Mouse (Mus musculus) forebrain, embryonic 10.5 days (tissue): ENCODE measurements at regions not wholly inside any gene's neighbourhood (a gene's known extent, or its start where the extent isn't known, plus 50 kb on each side); places are given as distances from the start of the nearest gene placed in this dataset.

Experiments used
- DNase-seq: peaks from one replicate; pipeline ENCODE4 v3.0.0-alpha.2; 2017; ENCODE audit warnings: low spot score; ENCODE audit errors: extremely low spot score
- H3K27ac ChIP-seq: fragments of 300-500 bp; sonication (generic); 2 replicates; pipeline ENCODE4 v1.5.1; 2016; ENCODE audit warnings: mild to moderate bottlenecking
- H3K27me3 ChIP-seq: fragments of 300-500 bp; sonication (generic); 2 replicates; pipeline ENCODE4 v1.6.1; 2016; ENCODE audit warnings: mild to moderate bottlenecking; ENCODE audit not compliant: poor library complexity, severe bottlenecking
- H3K36me3 ChIP-seq: fragments of 300-500 bp; sonication (generic); replicated peaks from 2 replicates; pipeline ENCODE4 v1.6.1; 2016; ENCODE audit warnings: mild to moderate bottlenecking, moderate library complexity
- H3K4me1 ChIP-seq: fragments of 300-500 bp; sonication (generic); 2 replicates; pipeline ENCODE4 v1.6.1; 2016
- H3K4me3 ChIP-seq: fragments of 300-500 bp; sonication (generic); 2 replicates; pipeline ENCODE4 v1.5.1; 2016; ENCODE audit warnings: mild to moderate bottlenecking, moderate library complexity
- H3K9me3 ChIP-seq: fragments of 300-500 bp; sonication (generic); 2 replicates; pipeline ENCODE4 v1.6.1; 2016; ENCODE audit warnings: mild to moderate bottlenecking, moderate library complexity
- WGBS: fragments of 180-500 bp; shearing (Covaris S2); methylation state at CpG from one replicate; pipeline ENCODE4 v1.1.7; 2016; 5-methylcytosine and 5-hydroxymethylcytosine counted together

DNA sequence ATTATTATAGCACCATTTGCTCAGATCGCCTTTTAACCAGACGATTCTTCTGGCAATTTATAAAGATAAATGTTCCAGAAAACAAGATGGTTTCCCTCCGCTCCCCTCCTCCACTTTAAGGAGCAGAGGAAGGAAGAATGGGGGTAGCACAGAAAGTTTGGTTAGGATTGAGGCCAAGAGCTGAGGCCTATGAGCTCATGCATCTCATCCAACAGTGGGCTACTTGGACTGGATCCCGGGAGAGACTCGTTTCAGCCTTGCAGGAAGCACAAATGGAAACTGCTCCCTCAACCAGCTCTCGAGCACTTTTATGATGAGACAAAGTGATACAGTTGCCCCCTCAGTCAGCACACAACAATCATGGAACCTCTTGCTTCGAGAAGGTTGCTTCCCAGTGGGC is 97.9 kb upstream of the Irx3 start:
- no peaks in the 10 kb centered on the region for H3K4me1 ChIP-seq
- no peak overlapping the region for H3K4me3 ChIP-seq

DNA sequence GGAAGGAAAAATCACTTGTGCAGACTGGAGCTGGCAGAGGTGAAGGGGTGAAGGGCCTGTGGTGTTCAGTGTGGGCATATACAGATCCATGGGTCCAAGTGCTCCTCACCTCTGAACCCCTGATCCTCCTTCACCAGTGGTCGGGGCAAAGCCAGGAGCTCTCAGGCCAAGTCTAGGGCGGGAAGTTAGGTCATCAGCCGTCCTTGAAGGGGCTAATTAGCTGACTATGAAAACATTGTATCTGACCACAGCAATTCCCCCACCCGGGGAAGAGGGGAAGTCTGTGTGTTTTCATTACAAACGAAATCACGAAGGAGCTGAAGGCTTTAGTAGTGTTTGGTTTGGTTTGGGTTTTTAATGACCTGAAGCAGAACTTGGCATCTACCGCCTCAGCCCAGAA is 95.5 kb upstream of the Irx3 start:
- Histone ChIP-seq H3K4me3 (no peak overlapping the region), H3K27me3 (peaks cover 64% of the 10 kb centered on the region), H3K36me3 (no peaks in the 10 kb centered on the region), H3K27ac (no peak overlapping the region), H3K9me3 (no peaks in the 10 kb centered on the region), H3K4me1 (peaks cover 6% of the 10 kb centered on the region)
- no peak for DNase-seq
- whole genome bisulfite sequencing = 69% methylated on average over 7 of the region's 7 CpGs

More for the DNA sequence above, 97.9 kb upstream of the Irx3 start:
- Histone ChIP-seq H3K27ac (no peak overlapping the region), H3K36me3 (no peaks in the 10 kb centered on the region), H3K27me3 (peaks cover 49% of the 10 kb centered on the region), H3K9me3 (no peaks in the 10 kb centered on the region)
- WGBS = 89% methylated on average over 7 of the region's 7 CpGs
- DNase-seq = no peak

DNA sequence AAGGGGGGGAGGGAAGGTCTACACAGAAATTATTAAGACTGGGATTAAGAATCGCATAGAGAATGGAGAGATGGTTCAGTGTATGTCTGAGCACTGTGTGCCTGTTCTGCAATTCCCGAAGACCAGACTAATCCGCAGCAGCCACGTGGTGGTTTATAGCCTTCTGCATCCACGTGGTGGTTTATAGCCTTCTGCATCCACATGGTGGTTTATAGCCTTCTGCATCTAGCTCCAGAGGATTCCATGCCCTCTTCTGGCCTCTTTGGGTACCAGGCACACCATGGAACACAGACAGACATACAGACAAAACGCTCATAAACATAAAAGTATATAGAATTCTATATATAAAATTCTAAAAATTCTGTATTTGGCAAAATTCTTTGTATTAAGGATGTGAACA is 94.1 kb upstream of the Irx3 start:
- no peak overlapping the region for H3K27ac ChIP-seq
- no peaks in the 10 kb centered on the region for H3K9me3 ChIP-seq
- DNase-seq = no peak
- H3K4me3 ChIP-seq = no peak overlapping the region
- peaks cover 12% of the 10 kb centered on the region for H3K4me1 ChIP-seq
- 81% methylated on average over 6 of the region's 6 CpGs for WGBS
- peaks cover 71% of the 10 kb centered on the region for H3K27me3 ChIP-seq
- no peaks in the 10 kb centered on the region for H3K36me3 ChIP-seq

DNA sequence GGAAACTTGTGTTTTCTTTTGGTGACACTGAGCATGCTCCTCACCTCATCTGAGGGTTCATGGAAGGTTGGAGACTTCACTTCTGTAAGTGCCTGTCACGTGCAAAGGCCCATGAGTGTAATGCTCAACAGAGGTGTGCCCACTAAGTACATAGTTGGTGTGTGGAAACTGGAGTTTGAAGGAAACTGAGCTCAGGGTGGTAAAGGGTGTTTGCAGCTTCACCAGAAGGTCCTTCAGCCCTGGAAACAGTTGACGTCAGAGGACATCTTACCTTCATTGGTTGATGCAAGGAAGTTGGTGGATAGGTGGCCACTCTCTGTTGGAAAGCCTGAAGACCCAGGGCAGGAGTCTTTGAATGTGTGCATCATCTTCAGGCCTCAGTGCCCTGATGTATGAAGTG is 83.0 kb upstream of the Irx3 start:
- peaks cover 70% of the 10 kb centered on the region for H3K27me3 ChIP-seq
- WGBS = 88% methylated on average over 2 of the region's 2 CpGs
- DNase-seq = no peak

DNA sequence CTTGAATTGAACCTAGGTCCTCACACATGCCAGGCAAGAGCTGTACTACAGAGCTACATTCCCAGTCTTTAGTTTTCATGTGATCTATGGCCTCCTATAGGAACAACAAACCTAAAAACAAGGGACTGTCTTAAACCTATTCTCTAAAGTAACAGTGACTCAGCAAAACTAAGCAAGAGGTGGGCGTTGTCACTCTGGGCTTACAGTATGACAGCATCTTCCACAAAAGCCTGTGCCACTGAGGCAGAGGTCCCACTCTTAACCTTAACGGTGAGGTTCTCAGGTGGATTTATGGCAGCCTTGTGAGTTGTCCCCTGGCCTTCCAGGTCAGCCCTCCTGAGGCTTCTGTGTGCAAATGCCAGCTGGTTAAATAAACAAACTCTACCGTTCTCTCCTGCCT is 82.5 kb upstream of the Irx3 start:
- whole genome bisulfite sequencing = 82% methylated on average over 3 of the region's 3 CpGs
- H3K27me3 ChIP-seq = peaks cover 70% of the 10 kb centered on the region
- H3K4me3 ChIP-seq = no peak overlapping the region
- H3K27ac ChIP-seq = no peak overlapping the region
- peaks cover 11% of the 10 kb centered on the region; the same call in 1 of the 2 replicates for H3K4me1 ChIP-seq
- no peaks in the 10 kb centered on the region for H3K9me3 ChIP-seq
- H3K36me3 ChIP-seq = no peaks in the 10 kb centered on the region
- no peak for DNase-seq

More for the DNA sequence above, 83.0 kb upstream of the Irx3 start:
- Histone ChIP-seq H3K27ac (no peak overlapping the region), H3K9me3 (no peaks in the 10 kb centered on the region), H3K4me1 (peaks cover 11% of the 10 kb centered on the region; the same call in 1 of the 2 replicates), H3K36me3 (no peaks in the 10 kb centered on the region), H3K4me3 (no peak overlapping the region)

DNA sequence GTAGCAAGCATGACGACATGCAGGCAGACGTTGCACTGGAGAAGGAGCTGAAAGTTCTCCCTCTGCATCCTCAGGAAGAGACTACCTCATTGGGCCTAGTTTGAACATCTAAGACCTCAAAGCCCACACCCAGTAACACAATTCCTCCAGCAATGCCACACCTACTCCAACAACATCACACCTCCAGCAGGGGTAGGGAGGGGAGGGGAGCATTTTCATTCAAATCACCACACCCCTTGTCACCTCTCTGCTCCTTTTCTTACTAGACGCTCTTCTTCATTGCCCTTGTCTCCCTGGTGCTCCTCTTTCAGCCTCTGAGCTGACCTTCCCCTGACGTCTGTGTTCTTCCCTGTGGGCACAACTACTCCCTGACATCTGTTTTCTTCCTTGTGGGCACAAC is 81.1 kb upstream of the Irx3 start:
- Histone ChIP-seq H3K27ac (no peak overlapping the region), H3K36me3 (no peaks in the 10 kb centered on the region), H3K9me3 (no peaks in the 10 kb centered on the region), H3K27me3 (peaks cover 71% of the 10 kb centered on the region), H3K4me1 (peaks cover 11% of the 10 kb centered on the region; the same call in 1 of the 2 replicates), H3K4me3 (no peak overlapping the region)
- WGBS = 78% methylated on average over 4 of the region's 4 CpGs
- no peak for DNase-seq

DNA sequence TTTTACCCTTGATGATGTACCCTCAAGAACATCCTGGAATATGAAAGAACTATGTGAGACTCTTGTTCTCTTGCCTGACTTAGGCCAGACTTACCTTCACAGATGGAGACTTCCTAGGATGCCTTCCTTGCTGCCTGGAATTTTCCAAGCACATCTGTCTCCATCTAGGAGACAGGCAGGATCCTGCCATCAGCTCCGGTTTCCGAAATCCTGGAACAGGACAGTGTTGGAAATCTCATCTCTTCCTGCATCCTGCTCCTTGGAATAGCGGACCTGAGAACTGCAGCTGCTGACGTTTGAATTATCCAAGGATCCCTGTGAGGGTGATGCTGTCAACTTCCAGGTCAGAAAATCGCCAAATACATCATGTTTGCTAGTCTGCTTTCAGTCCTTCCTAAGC is 77.0 kb upstream of the Irx3 start:
- no peaks in the 10 kb centered on the region for H3K36me3 ChIP-seq
- no peak overlapping the region for H3K27ac ChIP-seq
- WGBS = 93% methylated on average over 5 of the region's 5 CpGs
- peaks cover 33% of the 10 kb centered on the region for H3K4me1 ChIP-seq
- H3K4me3 ChIP-seq = no peak overlapping the region
- no peak for DNase-seq
- peaks cover 98% of the 10 kb centered on the region for H3K27me3 ChIP-seq
- H3K9me3 ChIP-seq = no peaks in the 10 kb centered on the region

DNA sequence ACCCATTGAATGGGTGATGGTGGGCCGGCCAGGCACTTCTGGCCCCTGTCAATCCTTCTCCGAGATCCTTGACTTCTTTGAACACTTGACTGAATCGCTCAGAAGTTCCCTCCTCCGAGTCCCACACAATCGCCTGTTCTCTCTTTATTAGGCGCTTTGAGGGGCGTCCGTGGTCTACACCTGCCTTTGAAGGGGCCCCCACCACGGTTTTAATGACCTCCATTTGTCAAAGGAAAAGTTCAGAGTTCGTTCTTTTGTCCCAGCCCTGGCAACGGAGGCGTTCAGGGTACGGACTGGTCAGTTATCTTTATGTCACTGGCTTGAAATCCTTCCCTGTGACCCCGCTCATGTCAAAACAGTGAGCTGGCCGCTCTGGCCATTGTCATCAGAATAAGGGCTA is 74.3 kb upstream of the Irx3 start:
- peaks cover 98% of the 10 kb centered on the region for H3K27me3 ChIP-seq
- 29% methylated on average over 15 of the region's 15 CpGs for WGBS
- peak; percentile 39 for DNase-seq
- H3K4me1 ChIP-seq = peaks cover 36% of the 10 kb centered on the region
- no peak overlapping the region for H3K4me3 ChIP-seq
- H3K9me3 ChIP-seq = no peaks in the 10 kb centered on the region
- H3K36me3 ChIP-seq = no peaks in the 10 kb centered on the region
- H3K27ac ChIP-seq = no peak overlapping the region

DNA sequence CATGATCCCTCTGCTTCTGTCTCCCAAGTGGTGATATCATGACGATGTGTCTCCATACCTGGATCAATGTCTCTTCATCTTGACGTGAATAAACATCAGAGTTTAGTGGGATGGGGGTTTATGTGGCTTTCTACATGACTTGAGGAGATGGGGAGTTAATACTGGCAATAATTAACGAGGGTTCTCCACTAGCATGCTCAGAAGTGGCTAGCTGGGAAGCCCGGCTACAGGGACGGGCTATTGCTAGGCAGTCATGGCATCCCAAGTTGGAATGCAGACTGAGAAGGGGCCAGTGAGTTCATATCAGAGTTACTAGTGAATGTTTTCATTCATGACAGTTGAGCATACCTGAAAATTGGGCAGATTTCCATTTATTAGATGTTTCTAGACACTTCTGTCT is 71.4 kb upstream of the Irx3 start:
- Histone ChIP-seq H3K36me3 (no peaks in the 10 kb centered on the region), H3K4me1 (peaks cover 36% of the 10 kb centered on the region), H3K9me3 (no peaks in the 10 kb centered on the region), H3K4me3 (no peak overlapping the region), H3K27me3 (peaks cover 98% of the 10 kb centered on the region), H3K27ac (no peak overlapping the region)
- 72% methylated on average over 5 of the region's 5 CpGs for WGBS
- DNase-seq = no peak

DNA sequence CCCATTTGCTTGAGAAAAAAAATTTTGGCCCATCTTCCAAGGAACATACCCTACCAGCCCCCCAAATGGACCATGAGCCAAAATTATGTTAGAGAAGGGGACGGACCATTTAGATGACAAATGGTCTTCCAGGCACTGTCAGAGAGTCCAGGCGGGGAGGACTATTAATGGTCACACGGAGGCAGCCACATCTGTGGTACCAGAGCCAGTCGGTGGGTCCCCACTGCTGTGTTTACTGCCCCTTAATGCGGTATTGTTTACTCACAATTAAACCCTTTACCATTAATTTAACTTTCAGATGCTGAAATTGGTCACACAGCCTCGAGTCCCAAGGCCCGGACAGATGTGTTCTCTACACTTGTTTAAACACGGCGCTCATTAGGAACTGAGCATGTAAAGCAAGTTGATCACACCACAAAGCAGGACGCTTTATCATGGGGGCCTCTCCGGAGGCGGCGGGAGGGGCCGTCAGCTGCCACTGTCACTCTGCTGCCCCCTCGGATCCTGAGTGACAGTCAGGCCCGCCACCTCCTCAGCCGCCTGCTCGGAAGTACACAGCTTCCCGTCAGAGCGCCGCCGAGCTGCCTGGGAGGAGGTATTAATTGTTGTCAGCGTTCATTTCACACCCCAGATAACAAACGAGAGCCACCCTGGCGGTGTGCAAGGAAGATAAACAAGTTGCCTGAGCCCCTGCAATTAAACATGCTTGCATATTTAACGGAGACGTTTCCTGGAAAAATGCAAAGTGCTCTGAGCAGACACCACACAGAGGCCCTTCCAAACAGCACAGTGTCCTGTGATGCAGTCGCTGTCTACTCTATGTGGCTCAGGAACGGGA is 70.6 kb upstream of the Irx3 start:
- 33% methylated on average over 29 of the region's 29 CpGs for WGBS
- peaks cover 39% of the 10 kb centered on the region for H3K4me1 ChIP-seq
- peaks cover 98% of the 10 kb centered on the region for H3K27me3 ChIP-seq
- peak overlapping the region; percentile 26; the same call in 1 of the 2 replicates for H3K4me3 ChIP-seq
- no peaks in the 10 kb centered on the region for H3K36me3 ChIP-seq
- DNase-seq = peak; percentile 30
- no peak overlapping the region for H3K27ac ChIP-seq
- no peaks in the 10 kb centered on the region for H3K9me3 ChIP-seq

DNA sequence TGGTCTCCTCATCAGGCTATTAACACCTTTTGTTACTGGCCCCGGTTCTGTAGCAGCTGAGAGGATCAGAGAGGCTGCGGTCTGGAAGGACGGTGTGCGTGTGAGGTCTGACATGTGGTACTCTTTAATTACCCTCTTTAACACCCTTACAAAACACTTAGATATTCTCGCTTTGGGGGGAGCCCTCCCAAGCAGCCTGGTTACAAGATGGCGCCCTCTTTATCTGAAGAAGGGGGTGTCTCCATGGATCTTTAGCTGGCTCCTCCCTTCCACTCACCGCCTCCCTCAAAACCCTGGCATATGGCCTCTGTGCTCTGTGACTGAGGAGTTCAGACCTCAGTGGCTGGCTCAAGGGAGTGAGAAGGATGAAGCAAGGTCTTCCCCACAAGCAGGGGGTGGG is 65.2 kb upstream of the Irx3 start:
- WGBS = 36% methylated on average over 7 of the region's 7 CpGs
- Histone ChIP-seq H3K4me3 (no peak overlapping the region), H3K27ac (no peak overlapping the region), H3K36me3 (no peaks in the 10 kb centered on the region), H3K27me3 (peaks cover 100% of the 10 kb centered on the region), H3K4me1 (peaks cover 30% of the 10 kb centered on the region), H3K9me3 (no peaks in the 10 kb centered on the region)
- DNase-seq = no peak

DNA sequence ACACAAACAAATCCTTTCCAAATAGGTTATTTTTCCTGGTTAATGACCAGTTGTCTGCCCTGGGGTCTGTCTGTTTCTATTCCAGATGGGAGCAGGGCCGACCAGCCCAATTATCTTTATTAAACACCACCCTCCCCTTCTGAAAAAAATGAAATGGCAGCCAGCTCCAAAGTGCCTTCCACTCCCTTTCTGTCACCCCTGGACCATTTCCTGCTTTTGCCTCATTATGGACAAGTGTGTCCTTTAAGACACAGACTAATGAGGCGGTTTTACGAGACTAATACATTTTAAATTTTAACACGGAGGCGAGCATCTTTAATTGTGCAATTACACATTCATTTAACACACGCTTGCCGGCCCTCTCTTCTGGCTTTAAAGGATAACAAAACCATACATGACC is 64.2 kb upstream of the Irx3 start:
- WGBS = 71% methylated on average over 7 of the region's 7 CpGs
- Histone ChIP-seq H3K36me3 (no peaks in the 10 kb centered on the region), H3K4me3 (no peak overlapping the region), H3K27me3 (peaks cover 100% of the 10 kb centered on the region), H3K9me3 (no peaks in the 10 kb centered on the region), H3K27ac (no peak overlapping the region), H3K4me1 (peaks cover 30% of the 10 kb centered on the region)
- DNase-seq = no peak

DNA sequence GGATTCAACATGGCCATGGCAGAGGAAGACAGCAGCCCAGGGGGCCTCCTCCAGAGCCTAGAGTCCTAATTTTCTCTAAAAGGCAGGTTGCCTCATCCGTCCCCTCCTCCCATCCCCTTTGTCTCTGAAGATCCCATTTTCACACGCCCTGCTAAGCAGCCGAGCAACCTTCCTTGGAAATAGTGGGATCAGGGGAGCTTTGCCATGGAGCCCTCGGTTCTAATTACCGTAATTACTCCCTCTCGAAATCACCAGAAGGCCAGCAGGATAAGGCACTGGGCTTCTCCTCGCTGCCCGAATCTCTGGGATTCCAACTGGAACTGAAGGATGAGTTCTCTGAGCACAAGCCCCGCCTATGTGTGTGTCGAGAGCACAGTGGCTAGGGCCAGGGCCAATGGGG is 63.5 kb upstream of the Irx3 start:
- H3K9me3 ChIP-seq = no peaks in the 10 kb centered on the region
- H3K27me3 ChIP-seq = peaks cover 100% of the 10 kb centered on the region
- no peak for DNase-seq
- peaks cover 30% of the 10 kb centered on the region for H3K4me1 ChIP-seq
- no peak overlapping the region for H3K27ac ChIP-seq
- 4% methylated on average over 10 of the region's 10 CpGs for WGBS
- no peak overlapping the region for H3K4me3 ChIP-seq
- H3K36me3 ChIP-seq = no peaks in the 10 kb centered on the region
